Mouse (Mus musculus): Measurements from ENCODE around the gene Phactr2.
"Not testable (repeated sequence)": the region's sequence is repeated elsewhere in the genome, so short reads cannot be mapped to it uniquely, and the experiment has no call there.

Phactr2 gene

DNA sequence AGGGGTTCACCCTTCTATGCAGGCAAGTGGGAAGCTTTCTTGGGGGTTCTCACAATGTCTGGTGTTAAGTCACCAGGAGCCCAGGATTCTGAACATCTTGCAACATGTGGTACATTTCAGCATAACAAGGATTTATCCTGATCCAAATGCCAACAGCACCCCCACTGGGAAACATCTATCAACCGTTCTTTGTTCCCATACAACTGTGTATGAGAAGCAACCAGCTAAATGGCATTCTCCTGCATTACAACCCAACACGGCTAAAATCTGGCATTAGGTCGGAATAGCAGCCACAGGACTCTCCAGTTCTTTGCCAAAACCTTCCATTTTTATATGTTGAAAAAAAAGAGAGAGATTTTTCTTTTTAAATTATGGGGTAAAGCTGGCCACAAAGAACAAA is 264.7 kb downstream of the Phactr2 start:
- DNase-seq, result no peak

DNA sequence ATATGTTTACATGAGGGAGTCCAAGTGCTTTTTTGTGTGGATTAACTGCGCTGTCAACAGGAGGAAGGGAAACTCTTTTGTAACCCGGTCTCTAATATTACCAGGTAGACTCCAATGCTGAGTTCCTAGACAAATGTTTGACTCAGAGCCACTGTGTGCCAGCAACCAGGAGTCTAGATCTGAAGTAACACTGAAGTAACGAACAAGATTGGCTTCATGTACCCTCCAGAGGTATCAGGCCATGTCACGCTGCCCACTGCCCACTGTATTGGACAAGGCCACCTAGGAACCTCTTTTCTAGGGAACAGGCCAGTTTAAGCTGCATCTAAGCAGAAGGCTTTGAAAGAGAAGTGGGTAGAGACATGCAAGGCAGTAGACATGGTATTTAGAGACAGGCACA is 265.2 kb downstream of the Phactr2 start:
- no peak for DNase-seq

DNA sequence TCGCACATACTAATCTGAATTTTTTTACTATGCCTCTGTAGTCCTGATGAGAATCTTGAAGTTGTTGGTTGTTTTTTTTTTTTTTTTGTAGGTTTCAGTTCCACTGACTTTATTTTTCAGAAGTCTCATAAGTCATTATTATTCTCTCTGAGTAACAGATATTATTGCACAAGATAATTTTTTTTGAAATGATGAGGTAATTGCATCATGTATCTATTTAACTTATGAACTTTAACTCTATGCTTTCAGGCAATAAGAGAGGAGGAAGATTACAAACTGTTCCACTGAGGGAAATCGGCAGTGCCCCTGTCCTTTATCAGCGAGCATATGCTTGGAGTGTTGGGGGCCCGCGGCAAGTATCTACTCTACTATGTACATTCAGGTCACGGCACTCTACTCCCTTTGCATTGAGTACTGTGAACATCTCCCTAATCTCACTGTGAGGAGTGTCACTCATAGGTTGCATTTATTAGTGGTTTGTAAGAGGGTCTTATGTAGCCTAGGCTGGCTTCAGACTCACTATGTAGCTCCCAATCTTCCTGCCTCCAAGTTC is 272.4 kb downstream of the Phactr2 start:
- DNase-seq, result no peak

DNA sequence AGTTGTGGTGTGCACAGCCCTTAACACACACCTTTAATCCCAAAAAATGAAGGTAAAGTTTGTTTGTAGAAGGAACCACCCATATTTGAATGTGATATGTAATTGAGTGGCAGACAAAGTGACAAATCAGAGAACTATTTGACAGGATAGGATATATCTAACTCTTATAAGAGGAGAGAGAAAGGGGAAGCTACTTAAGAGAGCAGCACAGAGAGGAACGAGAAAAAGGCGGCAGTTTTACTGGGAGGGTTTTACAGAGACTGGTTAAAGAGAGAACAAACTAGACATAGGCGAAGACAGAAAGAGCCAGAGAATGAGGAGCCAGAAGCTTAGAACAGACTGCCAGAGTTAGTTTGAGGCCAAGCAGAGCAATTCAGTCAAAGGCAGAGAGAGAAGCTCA is 273.4 kb downstream of the Phactr2 start:
- no peak for DNase-seq

DNA sequence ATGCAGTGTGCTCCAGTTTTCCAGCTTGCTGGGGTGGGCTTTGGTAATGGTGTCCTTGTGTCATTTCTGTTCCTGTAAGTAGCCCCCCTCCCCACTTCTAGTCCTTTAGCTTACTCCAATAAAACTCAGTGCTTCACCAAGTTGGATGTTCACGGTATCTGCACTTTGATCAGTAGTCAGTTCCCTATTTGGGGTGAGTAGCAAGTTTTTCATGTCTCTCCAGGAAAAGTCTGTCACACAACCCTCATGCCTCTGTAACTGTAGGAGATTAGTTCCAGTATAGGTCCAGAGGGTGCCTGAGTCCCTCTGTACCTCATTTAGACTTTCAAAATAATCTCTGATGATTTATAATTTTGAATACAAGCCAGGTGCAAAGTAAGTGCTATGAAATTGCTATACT is 275.0 kb downstream of the Phactr2 start:
- no peak for DNase-seq

DNA sequence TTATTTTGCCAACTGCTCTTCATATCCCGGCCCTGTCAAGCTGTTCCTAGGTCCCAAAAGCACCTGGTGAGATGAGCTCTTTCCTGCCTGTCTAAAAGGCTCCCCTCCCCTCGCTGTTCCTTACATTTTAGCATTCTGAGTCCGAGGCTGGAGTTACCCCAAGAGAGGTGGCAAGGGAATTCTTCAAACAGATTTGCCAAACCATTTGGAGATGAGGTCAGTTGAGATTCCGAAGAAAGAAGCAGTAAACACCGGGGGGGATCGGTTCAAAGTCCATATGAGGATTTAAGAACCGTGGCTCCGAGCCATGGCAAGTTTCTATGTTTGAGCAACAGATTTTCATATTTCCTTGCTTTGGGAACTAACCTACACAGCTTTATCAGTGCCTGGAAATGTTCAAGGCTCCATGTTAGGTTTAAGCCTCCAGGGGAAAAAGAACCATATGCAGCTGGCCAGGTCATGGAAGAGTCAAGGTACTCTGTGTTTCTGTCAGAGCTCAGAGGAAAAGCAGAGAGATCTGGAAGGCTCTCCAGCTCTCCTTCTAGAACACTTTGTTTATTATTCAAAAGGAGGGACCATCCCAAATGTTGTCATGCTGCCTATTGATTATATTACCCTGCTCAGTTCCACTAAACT is 277.2 kb downstream of the Phactr2 start:
- no peak for DNase-seq

DNA sequence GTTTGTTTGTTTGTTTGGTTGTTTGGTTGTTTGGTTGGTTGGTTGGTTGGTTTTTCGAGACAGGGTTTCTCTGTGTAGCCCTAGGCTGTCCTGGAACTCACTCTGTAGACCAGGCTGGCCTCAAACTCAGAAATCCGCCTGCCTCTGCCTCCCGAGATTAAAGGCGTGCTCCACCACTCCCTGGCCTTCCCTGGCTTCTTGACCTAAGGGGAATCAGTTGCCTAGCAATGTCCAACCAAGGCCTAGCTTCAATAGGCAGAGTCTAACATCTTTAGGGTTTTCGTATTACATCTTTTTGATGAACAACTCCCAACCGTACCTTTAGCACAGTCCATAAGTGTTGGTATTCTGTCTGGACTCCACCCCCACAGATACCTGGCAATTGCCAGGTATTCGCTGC is 280.7 kb downstream of the Phactr2 start:
- DNase-seq, result not testable (repeated sequence)

DNA sequence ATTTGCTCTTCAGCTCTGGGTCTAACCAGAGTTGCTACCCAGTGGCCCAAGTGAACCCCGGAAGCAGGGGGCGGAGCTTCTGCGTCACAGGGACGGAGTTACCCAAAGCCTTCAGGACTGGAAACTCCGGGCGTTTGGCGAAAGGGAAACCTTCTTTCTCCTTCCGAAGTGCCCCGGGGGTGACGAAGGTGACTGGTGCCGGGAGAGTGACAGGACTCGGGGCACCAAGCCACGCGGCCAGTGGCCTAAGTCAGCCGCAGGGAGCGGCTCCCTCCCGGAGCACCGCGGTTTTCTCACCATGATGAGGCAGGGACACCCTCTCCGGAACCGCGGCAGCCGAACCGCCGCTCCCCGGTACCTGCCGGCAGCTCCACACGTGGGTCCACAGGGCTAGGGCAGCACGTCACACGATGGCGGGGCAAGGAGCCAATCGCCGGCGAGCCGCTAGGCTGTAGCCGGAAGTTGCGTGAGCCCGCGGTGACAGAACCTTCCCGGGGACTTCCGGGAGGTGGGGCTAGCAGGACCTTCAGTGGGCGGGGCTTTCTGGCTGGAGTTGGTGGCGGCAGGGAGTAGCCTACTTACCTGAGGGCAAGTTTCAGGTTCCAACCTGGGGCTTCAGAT is 281.4 kb downstream of the Phactr2 start, which contains the start of gene Ltv1:
Gene Ltv1 (minus strand): TSS at position 438 of the 621 bp plus-strand sequence.
- DNase-seq, result peak; percentile 97 to 98

DNA sequence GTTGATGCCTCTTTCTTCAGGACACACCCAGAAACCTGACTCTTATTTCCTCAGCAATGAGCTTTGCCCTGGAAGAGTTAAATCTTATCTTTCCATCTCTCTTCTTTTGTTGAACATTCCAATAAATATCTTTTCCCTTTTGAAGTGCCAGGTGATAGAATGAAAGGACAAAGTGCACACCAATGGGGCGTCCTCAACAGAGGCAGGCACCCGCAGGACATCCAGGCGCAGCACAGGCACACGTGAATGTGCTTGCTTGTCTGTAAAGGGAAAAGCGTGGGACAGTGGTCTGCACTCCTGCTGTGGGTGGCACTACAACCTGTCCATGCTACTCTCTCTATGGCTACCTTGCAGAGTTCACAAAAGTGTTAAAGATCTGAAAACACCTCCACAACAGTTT is 284.3 kb downstream of the Phactr2 start:
- no peak for DNase-seq

DNA sequence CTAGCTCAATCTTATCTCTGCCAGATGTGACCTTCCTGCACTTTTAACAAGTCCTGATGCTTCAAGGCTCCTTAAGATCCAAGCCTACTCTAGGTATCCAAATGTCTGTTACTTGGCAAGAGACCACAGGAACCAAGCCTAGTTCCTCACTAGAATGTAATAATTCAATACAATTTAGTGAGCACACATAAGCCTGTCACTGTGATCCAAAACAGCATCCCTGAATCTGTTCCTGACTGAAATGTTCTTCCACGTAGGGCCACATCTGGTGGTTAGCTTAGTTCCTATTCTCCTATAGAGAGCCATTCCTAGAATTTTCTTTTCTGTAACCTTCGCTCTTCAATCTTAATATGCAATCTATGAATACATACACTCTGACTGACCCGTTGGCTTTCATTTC is 287.5 kb downstream of the Phactr2 start:
- DNase-seq, result no peak

DNA sequence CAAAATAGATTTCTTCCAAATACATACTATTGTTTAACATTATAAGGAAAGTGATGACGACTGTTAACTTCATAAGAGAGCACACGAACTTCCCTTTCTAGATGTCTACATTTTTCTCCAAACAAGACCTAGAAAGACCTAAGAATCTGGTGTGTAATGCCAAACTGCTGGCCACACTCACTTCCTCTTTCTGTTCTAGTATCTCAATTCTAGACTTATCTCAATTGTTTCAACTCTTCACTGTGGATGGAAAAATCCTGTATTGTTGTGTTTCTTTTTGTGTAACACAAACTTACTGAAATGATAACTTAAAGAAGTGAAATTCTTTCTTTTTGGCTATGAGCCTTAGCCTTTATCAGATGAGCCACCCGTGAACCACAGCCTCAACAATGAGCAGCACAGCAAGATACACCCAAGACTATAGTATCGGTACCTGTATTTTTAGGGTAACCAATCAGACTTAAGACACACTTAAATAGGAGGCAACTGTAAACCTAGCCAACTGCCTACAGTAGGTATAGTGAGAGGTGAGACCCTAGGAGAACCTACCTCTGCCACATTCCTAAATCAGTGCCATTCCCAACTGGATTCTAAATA is 289.9 kb downstream of the Phactr2 start:
- DNase-seq, result no peak

DNA sequence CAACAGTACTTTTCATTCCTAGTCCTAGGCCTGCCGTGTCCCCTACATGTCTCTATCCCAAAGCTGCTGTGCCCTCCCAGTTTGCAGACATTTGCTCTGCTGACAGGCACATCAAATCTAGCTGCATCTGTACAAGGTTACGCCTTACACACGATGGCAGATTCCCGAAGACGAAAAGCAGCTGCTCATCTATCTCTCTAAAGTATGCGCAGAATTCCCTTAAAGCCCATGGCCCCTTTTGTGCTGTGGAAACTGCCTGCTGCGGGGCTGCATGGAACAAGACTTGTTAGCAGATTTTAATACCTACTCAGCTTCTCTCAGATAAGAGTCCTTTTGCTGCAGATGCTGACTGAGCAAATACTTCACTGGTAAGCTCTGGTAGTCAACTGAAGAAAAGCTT is 294.0 kb downstream of the Phactr2 start:
- no peak for DNase-seq

DNA sequence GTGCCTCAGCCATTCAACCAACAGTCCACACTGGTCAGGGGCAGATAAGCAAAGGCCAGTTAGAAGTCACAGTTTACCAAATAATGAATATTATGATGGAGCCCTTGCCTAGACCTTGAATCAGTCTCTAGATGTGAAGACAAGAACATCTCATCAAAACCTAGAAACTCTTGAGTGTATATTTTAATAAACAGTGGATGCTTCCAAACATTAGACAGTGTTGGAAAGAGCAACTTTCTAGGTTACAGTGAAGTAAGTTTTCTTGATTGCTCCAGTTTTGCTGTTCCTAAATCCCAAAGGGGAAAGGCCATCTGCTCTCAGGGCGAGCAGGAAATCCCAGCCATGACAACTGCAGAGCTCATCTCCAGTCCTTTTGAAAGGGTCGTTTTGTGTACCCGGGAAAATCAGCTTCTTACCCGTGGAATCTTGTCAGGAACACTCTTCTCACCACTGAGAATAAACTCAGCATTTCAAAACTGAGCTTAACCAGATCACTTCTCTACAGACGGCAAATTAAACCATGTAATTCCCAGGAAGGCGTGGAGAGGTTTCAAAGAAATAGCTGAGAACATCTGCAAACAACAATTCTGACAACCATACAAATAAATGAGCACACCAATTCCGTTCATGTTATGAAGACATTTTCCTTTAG is 296.1 kb downstream of the Phactr2 start, which contains the start of gene Zc2hc1b:
Gene Zc2hc1b (minus strand): TSS at position 51 of the 652 bp plus-strand sequence.
- no peak for DNase-seq

DNA sequence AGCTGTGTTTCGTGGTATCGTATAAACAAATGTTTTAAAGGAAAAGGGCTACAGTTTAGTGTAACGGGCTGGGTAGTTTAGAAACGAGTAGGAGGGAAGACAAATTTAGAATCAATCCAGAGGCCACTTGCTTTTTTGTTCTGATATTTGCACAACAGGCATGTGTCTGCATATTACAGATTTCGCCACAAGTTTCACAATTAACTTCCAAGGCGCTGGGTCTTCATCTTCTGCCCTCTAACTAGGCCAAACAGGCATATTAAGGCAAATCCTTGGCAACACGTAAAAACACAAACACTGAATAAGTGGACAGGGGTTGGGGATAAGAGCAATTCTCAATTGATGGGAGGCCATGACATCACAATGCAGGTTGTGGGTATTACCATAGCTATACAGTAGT is 298.3 kb downstream of the Phactr2 start:
- no peak for DNase-seq

DNA sequence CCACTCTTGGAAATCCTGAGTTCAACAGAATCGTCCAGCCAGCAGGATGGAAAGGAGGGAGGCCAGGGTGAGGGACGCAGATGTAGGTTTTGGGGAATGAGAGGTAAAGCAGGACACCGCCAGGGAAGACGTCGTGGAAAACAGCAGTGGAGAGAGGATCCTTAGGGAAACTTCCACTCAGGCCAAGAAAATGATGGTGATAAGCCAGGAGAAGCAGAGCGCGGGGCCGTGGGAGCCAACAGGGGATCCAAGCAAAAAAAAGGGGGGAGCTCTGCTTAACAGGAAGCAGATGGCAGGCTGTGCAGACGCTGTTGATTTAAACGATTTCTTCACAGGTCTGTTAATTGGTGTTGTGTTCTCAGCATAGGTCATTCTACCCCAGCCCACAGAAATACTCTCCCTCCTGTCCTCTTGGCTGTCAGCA is 301.4 kb downstream of the Phactr2 start:
- peak in 1 of 2 experiments; percentile 24 for DNase-seq

DNA sequence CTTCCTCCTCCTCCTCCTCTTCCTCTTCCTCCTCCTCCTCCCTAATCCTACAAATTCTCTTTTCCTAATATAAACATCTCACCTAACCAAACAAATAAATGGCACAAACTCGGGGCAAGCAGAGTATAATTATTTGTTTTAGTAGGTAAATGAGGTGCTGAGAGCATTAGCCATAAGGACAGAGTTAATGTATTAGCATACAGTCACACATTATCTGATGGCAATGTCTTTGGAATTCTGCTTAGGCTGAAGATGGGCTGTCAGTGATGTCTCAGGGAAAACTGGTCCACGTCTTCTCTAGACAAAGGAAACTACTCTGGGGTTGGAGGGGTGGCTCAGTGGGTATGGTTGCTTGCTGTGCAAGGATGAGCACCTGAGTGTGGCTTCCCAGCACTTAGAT is 302.8 kb downstream of the Phactr2 start:
- no peak for DNase-seq

DNA sequence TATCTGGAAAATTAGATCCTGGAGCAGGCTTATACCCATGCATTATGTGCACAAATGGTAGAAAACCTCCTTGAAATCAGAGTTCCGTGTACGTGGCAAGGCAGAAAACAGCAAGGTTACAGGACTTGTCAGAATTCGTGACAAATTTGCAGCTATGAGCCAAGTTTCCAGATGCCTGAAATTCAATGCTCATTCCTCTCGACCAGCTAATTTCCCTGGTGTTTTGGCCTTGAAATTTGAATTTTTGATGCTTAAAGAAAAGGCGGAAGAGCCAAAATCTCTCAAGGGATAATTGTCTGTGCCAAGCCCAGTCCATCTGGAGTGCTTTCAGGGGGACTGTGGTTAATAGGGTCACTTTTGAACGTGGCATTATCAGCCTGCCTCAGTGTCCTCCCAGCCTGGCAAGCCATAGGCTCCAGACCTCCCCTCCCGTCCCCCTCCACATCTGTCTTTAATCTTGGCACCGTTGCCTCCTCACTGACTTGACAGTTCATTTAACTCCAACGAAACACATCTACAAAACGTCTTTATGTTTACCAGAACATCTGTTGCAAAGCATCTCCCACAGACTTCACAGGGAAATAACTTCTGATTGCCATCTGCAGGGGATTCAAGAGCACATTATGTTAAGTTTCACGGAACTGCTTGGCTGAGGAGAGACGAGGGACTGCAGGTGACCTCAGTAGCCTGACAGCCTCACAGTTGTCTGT is 303.3 kb downstream of the Phactr2 start:
- DNase-seq, result peak in 1 of 2 experiments; percentile 4

DNA sequence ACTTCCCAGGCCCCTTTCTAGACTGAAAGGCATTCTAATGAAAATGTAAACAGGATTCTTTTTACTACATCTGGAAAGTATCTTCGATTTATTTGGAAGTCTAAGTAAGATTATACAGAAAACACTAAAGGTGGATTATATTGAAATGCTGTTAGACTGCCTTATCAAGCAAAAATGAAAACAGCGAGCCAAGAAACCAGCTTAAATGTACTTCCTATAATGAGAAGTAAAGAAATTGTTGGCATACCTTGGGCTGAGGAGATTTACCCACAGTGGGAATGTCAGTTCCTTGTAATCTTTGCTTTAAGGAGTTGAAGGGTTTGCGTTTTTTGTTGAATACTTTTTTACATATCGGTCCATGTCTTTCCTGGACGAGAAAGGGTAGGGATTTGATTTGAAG is 305.8 kb downstream of the Phactr2 start:
- no peak for DNase-seq

DNA sequence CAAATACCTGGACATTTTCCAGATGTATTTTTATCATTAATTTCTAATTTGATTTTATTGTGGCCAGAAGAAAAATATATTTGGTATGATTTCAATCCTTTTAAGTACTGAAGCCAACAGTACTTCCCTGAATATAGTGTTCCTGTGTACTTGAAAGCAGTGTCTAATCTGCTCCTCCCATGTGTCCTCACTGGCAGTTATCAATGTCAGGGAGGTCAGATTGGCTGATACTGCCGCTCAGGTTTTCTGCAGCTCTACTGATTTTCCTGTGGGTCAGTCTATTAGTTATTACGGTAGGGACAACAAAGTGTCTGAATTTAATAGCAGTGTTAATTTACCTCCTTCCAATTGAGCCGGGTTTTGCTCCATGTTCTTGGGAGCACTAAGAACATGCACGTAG is 312.2 kb downstream of the Phactr2 start:
- DNase-seq, result no peak

DNA sequence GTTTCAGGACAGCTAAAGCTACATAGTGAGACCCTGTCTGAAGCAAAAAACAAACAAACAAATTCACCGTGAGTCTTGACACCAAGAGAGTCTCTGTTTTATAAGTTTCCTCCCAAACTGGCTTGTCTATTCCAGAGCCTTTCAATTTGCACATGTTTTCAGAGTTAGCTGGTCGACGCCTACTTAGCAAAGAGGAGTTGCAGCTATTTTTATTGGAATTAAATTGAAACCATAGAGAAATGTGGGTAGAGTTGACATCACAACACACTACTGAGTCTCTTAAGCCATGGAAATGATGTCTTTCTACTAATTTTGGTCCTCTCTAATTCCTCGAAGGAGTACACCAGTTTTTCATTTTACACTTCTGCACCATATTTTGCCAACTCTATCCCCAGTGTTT is 313.3 kb downstream of the Phactr2 start:
- DNase-seq, result no peak

All from kidney, postnatal 4 days (tissue).